Mouse (Mus musculus) thymus, adult 2 months (tissue): ENCODE data around the gene Eid1. TPM values are rescaled to one million over a fixed set of nuclear protein-coding genes. Genes with fewer than 3 reads are reported as not detected.

Experiments used
- DNase-seq: peaks from one replicate; pipeline ENCODE4 v3.0.0; 2021
- H3K27ac ChIP-seq: fragments of 200-500 bp; 2 replicates; pipeline ENCODE4 v1.5.1; 2012; ENCODE audit warnings: low read length, control low read depth; ENCODE audit not compliant: control insufficient read depth, insufficient read depth
- H3K27me3 ChIP-seq: fragments of 200-500 bp; 2 replicates; pipeline ENCODE4 v1.6.1; 2012; ENCODE audit warnings: mild to moderate bottlenecking, low read length, moderate library complexity, mixed read lengths; ENCODE audit not compliant: control insufficient read depth, insufficient read depth
- H3K36me3 ChIP-seq: fragments of 200-500 bp; 2 replicates; pipeline ENCODE4 v1.6.1; 2012; ENCODE audit warnings: mild to moderate bottlenecking, low read length, moderate library complexity; ENCODE audit not compliant: control insufficient read depth, insufficient read depth
- H3K4me1 ChIP-seq: fragments of 200-500 bp; replicated peaks from 2 replicates; pipeline ENCODE4 v1.6.1; 2012; ENCODE audit warnings: low read length; ENCODE audit not compliant: control insufficient read depth, insufficient read depth
- H3K4me3 ChIP-seq: fragments of 200-500 bp; 2 replicates; pipeline ENCODE4 v1.5.1; 2012; ENCODE audit warnings: mild to moderate bottlenecking, low read length, control low read depth, moderate library complexity; ENCODE audit not compliant: control insufficient read depth, insufficient read depth
- CTCF ChIP-seq: fragments of 200-500 bp; IDR thresholded peaks from 2 replicates; pipeline ENCODE4 v1.5.1; 2012; ENCODE audit warnings: mild to moderate bottlenecking, control low read depth, low read length, moderate library complexity, borderline replicate concordance; ENCODE audit not compliant: control insufficient read depth, poor library complexity, insufficient read depth; ENCODE audit errors: extremely low read depth
- POLR2A ChIP-seq: fragments of 200-500 bp; IDR thresholded peaks from 2 replicates; pipeline ENCODE4 v1.6.1; 2012; ENCODE audit warnings: mild to moderate bottlenecking, low read length, control low read depth, moderate library complexity; ENCODE audit not compliant: control insufficient read depth, poor library complexity, insufficient read depth; ENCODE audit errors: extremely low read depth
- WGBS: fragments of 180-500 bp; shearing (Covaris S2); methylation state at CpG from one replicate; pipeline ENCODE4 v1.1.7; 2018; 5-methylcytosine and 5-hydroxymethylcytosine counted together
- polyA plus RNA-seq: library from polyadenylated mRNA; depleted of rRNA; stranded (reverse); fragments of >200 nt; gene quantifications from 2 replicates; pipeline ENCODE4 v1.2.3, GENCODE M21; 2012

The Eid1 gene
- polyA plus RNA-seq, 1 experiment = 21.7 TPM

GRCm38 (mm10) chr2:125630010-125630409 is 42.9 kb upstream of the Eid1 start:
- TF ChIP-seq CTCF (no peak), POLR2A (no peak)
- Histone ChIP-seq H3K4me1 (no peaks in the 10 kb centered on the region), H3K4me3 (no peak overlapping the region), H3K27ac (no peak overlapping the region), H3K27me3 (no peaks in the 10 kb centered on the region), H3K36me3 (no peaks in the 10 kb centered on the region)
- 96% methylated on average over 2 of the region's 2 CpGs for WGBS
- no peak for DNase-seq

GRCm38 (mm10) chr2:125637331-125637730 is 35.6 kb upstream of the Eid1 start:
- Histone ChIP-seq H3K4me1 (no peaks in the 10 kb centered on the region), H3K36me3 (no peaks in the 10 kb centered on the region), H3K27me3 (no peaks in the 10 kb centered on the region), H3K4me3 (no peak overlapping the region), H3K27ac (no peak overlapping the region)
- 89% methylated on average over 7 of the region's 7 CpGs for WGBS
- no peak for DNase-seq
- TF ChIP-seq POLR2A = no peak
- TF ChIP-seq CTCF = no peak

GRCm38 (mm10) chr2:125644912-125645311 is 28.0 kb upstream of the Eid1 start:
- H3K27ac ChIP-seq = no peak overlapping the region
- no peak for DNase-seq
- H3K27me3 ChIP-seq = no peaks in the 10 kb centered on the region
- no peak overlapping the region for H3K4me3 ChIP-seq
- no peaks in the 10 kb centered on the region for H3K36me3 ChIP-seq
- no peaks in the 10 kb centered on the region for H3K4me1 ChIP-seq
- 95% methylated on average over 6 of the region's 6 CpGs for WGBS
- TF ChIP-seq CTCF (no peak), POLR2A (no peak)

- no peak for DNase-seq
- H3K36me3 ChIP-seq = no peaks in the 10 kb centered on the region
- H3K4me3 ChIP-seq = no peak overlapping the region
- WGBS = 97% methylated on average over 5 of the region's 5 CpGs
- H3K27ac ChIP-seq = no peak overlapping the region
- no peaks in the 10 kb centered on the region for H3K27me3 ChIP-seq
- no peaks in the 10 kb centered on the region for H3K4me1 ChIP-seq
- TF ChIP-seq POLR2A (no peak), CTCF (no peak)
These were observed 22.9 kb upstream of the Eid1 start for GRCm38 (mm10) chr2:125650038-125650437.

- Histone ChIP-seq H3K27me3 (no peaks in the 10 kb centered on the region), H3K4me1 (no peaks in the 10 kb centered on the region), H3K36me3 (no peaks in the 10 kb centered on the region), H3K4me3 (no peak overlapping the region), H3K27ac (no peak overlapping the region)
- WGBS = 97% methylated on average over 14 of the region's 14 CpGs
- no peak for DNase-seq
- TF ChIP-seq CTCF (no peak), POLR2A (no peak)
These were observed 22.0 kb upstream of the Eid1 start for GRCm38 (mm10) chr2:125650742-125651352.

- WGBS = 87% methylated on average over 8 of the region's 8 CpGs
- TF ChIP-seq POLR2A (no peak), CTCF (no peak)
- Histone ChIP-seq H3K27me3 (no peaks in the 10 kb centered on the region), H3K4me3 (no peak overlapping the region), H3K4me1 (no peaks in the 10 kb centered on the region), H3K36me3 (no peaks in the 10 kb centered on the region), H3K27ac (no peak overlapping the region)
- DNase-seq = no peak
These were observed 21.3 kb upstream of the Eid1 start for GRCm38 (mm10) chr2:125651563-125651962.

GRCm38 (mm10) chr2:125653286-125653685 is 19.6 kb upstream of the Eid1 start:
- Histone ChIP-seq H3K27me3 (no peaks in the 10 kb centered on the region), H3K4me3 (no peak overlapping the region), H3K36me3 (no peaks in the 10 kb centered on the region), H3K27ac (no peak overlapping the region), H3K4me1 (no peaks in the 10 kb centered on the region)
- no peak for DNase-seq
- 95% methylated on average over 2 of the region's 2 CpGs for WGBS
- no peak for TF ChIP-seq POLR2A
